Mouse (Mus musculus) urinary bladder, adult 2 months (tissue): ENCODE measurements around the gene Car6. TPM values are rescaled to one million over a fixed set of nuclear protein-coding genes. Genes with fewer than 3 reads are reported as not detected.

Experiments used
- DNase-seq: peaks from one replicate; pipeline ENCODE4 v3.0.0; 2022; ENCODE audit warnings: low spot score
- polyA plus RNA-seq: library from polyadenylated mRNA; depleted of rRNA; stranded (reverse); fragments of >200 nt; gene quantifications from 2 replicates; pipeline ENCODE4 v1.2.3, GENCODE M21; 2012; rRNA removed

Gene Car6
- not detected in 2 replicates for polyA plus RNA-seq

DNA sequence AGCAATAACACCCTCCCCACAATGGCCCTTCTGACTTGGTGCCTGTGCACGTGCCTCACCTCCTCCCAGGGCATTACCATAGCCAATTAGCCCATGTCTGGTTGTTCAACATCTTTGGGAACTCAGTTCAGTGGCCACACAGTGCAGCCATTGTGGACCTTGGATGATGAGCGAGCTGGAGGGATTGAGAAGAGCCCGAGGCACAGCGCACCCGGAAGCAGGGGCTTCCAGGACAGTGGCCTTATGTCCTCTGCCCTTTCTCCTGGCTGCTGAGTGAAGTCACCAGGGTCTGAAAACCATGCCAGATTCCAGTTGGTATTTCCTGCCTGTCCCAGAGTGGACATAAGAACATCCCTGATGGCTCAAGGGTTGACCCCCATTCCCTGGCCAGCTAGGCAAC is at the start of gene Car6:
Gene Car6, minus strand, starts transcription at position 101 of the 400 bp plus-strand sequence.
- DNase-seq = no peak

DNA sequence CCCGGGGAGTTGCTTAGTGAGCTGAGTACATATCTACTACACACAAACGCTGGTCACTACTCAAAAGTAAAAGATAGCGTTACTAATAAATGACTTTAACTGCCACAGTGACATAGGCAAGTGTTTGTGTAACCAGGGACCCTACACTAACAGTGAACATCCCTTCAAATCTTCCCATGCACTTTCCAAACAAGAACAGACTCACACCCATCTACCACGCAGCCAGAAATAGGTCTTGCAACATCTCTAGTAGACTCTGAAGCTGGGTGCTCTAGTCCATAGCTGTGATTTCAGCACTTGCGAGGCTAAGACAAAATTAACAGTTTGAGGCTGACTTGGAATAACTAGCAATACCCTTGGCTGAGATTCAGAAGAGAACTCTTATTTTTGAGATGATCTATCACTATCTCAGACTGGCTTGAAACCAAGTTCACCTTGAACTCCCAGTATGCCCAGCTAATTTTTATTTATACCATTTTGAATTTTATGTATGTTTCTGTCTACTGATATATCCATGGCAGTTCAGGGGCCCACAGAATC is 48.7 kb upstream of the Car6 start:
- DNase-seq = no peak

GRCm38 (mm10) chr4:150248917-150249316 is 47.8 kb upstream of the Car6 start:
- DNase-seq = no peak

- DNase-seq = no peak
Measured at GRCm38 (mm10) chr4:150248009-150248408, 46.9 kb upstream of the Car6 start.

- no peak for DNase-seq
Measured at GRCm38 (mm10) chr4:150245876-150246275, 44.7 kb upstream of the Car6 start.

- DNase-seq = no peak
Measured at GRCm38 (mm10) chr4:150242745-150243144, 41.6 kb upstream of the Car6 start.

GRCm38 (mm10) chr4:150241708-150242107 is 40.6 kb upstream of the Car6 start:
- DNase-seq = no peak

DNA sequence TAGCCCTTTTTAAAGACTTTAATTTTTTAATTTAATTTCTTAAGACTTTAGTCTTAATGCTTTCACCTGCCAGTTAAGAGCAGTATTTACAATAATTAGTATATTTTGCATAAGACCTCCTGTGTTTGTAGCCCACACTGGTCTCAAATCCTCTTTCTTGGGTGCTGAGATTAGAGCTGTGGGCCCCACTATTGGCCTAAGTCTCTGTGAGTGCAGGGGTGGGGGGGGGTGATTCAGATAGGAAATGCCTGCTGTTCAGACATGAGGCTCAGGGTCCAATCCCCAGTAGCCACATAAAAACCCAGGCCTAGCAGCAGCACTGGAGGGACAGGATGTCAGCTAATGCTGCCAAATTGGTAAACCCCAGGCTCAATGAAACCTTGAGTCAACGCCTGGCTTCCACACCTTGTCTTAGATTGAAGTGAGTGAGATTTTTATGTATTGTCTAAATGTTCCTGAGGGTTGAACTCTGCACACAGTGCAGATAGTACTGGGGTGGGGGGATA is 39.3 kb upstream of the Car6 start:
- no peak for DNase-seq

DNA sequence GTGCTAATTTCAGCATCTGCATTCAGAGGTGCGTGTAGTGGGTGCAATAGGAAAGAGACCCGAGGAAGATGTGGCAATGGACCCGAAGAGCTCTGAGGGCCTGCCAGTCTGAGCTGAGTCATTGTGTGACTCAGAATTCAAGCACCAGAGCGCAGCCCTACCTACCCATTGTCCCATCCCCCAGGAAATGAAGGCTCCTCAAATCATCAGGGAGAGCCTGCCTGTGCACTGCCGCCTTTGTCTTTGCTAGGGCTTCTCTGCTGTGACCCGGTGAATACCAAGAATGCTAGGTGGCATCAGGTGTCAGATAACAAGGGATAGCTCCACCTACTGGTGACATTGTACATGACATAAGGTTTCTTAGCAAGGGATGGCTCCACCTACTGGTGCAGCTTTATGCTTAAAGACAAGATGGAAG is 38.8 kb upstream of the Car6 start:
- DNase-seq = peak; percentile 40

DNA sequence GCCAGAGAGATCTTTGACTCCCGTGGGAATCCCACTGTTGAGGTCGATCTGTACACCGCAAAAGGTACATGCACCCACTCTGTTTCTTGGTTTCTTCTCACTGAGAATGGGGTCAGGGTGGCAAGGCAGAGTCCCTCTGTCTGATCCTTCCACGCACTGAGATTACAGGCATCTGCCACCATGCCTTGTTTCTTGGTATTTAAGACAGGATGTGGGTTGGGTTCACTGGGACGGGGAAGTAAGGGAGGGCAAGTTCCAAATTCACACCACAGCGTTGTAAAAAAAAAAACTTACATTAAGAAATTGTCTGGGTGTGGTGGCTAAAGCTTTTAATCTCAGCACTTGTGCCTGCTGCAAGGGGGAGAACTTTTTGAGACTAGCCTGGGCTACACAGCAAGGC is 38.4 kb upstream of the Car6 start:
- no peak for DNase-seq

DNA sequence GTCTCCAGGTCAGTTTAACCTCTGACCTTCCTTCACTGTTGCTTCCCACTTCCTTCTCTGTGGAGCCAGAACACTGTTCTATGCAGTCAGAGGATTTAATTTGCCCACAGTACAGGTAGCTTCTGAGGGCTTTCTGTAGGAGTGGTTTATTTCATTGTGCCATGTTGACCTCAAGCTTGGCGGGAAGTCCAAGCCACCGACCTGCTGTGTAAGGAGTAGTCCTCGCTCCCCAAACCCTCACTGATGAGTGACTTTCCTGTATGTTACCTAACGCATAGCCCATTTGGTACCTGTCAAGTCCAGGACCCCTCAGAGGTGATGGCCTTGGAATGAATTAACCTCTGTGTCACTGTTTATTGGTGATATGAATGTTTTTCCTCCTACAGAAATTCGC is 38.0 kb upstream of the Car6 start:
- no peak for DNase-seq

DNA sequence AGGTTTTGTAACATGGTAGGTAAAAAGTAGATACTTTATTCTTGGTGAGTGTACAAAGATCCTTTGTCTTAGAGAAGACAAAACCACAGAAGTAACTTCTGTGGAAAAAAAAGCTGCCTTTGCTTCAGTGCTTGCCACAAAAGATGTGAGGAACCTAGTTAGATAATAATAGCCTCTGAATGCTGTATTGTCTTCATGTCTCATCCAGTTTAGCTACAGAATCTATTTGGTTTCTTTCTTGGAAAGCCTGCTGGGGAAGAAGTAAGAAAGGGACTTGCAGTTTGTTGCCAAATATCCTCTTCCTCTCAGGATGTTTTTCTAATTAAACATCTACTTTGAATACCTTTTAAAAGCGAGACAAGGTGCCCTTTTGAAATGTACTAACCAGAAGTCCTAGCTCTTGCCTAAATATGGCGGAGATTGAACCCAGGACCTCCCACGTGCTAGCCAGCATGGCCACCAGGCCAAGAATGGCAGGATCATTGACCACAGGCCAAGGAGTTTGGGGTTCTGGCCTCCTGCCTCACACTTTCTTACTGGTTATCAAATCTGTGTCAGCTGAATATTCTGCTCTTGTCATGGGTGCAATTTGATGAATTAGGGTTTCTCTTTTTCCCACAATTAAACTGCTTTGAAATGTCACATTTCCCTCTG is 37.4 kb upstream of the Car6 start:
- DNase-seq = no peak

GRCm38 (mm10) chr4:150237636-150238361 is 36.7 kb upstream of the Car6 start:
- no peak for DNase-seq

GRCm38 (mm10) chr4:150236521-150237481 is 35.7 kb upstream of the Car6 start, which contains the start of gene Eno1:
Gene Eno1 (plus strand): TSS chr4:150236721.
- peak; percentile 96 for DNase-seq

DNA sequence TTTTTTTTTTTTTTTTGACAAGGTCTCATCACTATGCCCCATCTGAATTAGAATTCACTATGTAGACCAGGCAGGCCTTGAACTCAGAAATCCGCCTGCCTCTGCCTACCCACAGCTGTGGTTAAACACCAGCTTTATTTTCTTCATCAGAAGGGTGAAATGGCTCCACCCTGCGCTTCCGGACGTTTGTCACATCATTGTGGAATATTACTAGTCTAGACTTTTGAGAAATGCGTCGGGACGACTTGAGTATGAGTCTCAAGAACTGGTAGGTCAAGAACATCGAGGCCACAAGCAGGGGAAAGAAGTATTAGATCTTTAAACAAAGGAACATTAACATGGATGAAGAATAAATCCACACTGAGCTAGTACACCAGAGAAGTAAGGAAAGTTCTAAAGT is 34.9 kb upstream of the Car6 start:
- DNase-seq = no peak

DNA sequence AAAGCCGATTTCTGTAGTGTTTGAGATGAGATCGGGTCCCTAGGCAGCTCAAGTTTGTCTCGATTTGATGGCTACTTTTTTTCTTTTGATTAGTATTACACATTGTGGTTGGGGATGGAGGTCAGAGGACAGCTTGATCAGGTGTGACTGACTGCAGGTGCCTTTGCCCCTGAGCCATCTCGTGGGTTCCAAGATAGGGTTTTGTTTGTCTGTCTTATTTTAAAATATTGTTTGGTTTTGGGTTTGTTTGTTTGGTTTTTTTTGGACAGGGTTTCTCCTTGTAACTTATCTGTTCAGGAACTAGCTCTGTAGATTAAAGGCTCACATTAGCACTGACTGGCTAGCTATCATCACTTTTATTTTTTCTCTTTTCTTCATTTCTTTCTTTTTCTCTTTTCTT is 34.5 kb upstream of the Car6 start:
- no peak for DNase-seq

- DNase-seq = no peak
Measured at GRCm38 (mm10) chr4:150234599-150235327, 33.6 kb upstream of the Car6 start.

DNA sequence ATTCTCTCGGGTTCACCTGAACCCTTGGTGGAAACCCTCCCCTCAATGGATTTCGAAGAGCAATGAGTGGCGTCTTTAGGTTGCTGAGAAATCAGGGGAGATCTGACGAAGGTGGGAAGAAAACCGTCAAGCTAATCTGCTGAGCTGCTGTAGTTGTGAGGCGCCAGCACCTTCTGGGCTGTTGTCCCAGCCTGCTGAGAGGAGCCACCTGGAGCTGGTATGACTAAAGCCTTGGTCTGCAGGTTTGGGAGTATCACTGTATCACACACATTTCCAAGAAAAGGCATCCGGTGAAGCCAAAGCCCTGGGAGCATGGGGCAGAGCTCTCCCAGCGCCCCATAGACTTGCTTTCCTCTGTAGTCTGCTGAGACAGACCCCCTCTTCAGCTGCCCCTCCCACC is 30.7 kb upstream of the Car6 start:
- DNase-seq = no peak

- no peak for DNase-seq
Measured at GRCm38 (mm10) chr4:150230460-150231407, 29.6 kb upstream of the Car6 start.
